Mouse (Mus musculus): ENCODE results near the gene Slc5a11. TPM values are rescaled to one million over a fixed set of nuclear protein-coding genes. Genes with fewer than 3 reads are reported as not detected.

Slc5a11 gene
- polyA plus RNA-seq (2016; fragmentation: Nextera tagmentation; extraction: Ambion mirVana): 0.08 and 0.34 TPM in 2 replicates

- no peaks in the 10 kb centered on the region for H3K36me3 ChIP-seq
- peaks cover 39% of the 10 kb centered on the region for H3K4me1 ChIP-seq (replicated peaks)
- DNase-seq (ENCODE audit: low spot score): peak; percentile 26
- no peak within 1 kb of the TSS for H3K4me3 ChIP-seq
- no peaks in the 10 kb centered on the region for H3K9me3 ChIP-seq
- H3K27me3 ChIP-seq (ENCODE audit: insufficient read depth, poor library complexity, severe bottlenecking): no peaks in the 10 kb centered on the region
- 31% methylated on average over 8 of the region's 8 CpGs for WGBS
- peak within 1 kb of the TSS; percentile 63 for H3K27ac ChIP-seq
These were observed at the start of gene Slc5a11 for GRCm38 (mm10) chr7:123214365-123215075. Gene Slc5a11 (plus strand): TSS chr7:123214780.

- Histone ChIP-seq H3K4me1 (replicated peaks) (no peaks in the 10 kb centered on the region), H3K27me3 (ENCODE audit: insufficient read depth, poor library complexity, severe bottlenecking) (no peaks in the 10 kb centered on the region), H3K4me3 (no peak overlapping the region), H3K27ac (no peak overlapping the region), H3K9me3 (no peaks in the 10 kb centered on the region), H3K36me3 (peaks cover 100% of the 10 kb centered on the region)
- DNase-seq (ENCODE audit: low spot score): no peak
- 90% methylated on average over 2 of the region's 2 CpGs for WGBS
These were observed 47.1 kb upstream of the Slc5a11 start for GRCm38 (mm10) chr7:123167436-123167835.

GRCm38 (mm10) chr7:123169618-123170017 is 45.0 kb upstream of the Slc5a11 start:
- Histone ChIP-seq H3K4me3 (no peak overlapping the region), H3K36me3 (peaks cover 100% of the 10 kb centered on the region), H3K9me3 (no peaks in the 10 kb centered on the region), H3K4me1 (replicated peaks) (no peaks in the 10 kb centered on the region), H3K27me3 (ENCODE audit: insufficient read depth, poor library complexity, severe bottlenecking) (no peaks in the 10 kb centered on the region), H3K27ac (no peak overlapping the region)
- 93% methylated on average over 2 of the region's 2 CpGs for WGBS
- no peak for DNase-seq (ENCODE audit: low spot score)

- DNase-seq (ENCODE audit: low spot score): no peak
- H3K4me1 ChIP-seq (replicated peaks): no peaks in the 10 kb centered on the region
- peaks cover 100% of the 10 kb centered on the region for H3K36me3 ChIP-seq
- no peaks in the 10 kb centered on the region for H3K9me3 ChIP-seq
- H3K4me3 ChIP-seq: no peak overlapping the region
- no peaks in the 10 kb centered on the region for H3K27me3 ChIP-seq (ENCODE audit: insufficient read depth, poor library complexity, severe bottlenecking)
- 93% methylated on average over 5 of the region's 5 CpGs for WGBS
- H3K27ac ChIP-seq: no peak overlapping the region
These were observed 42.5 kb upstream of the Slc5a11 start for GRCm38 (mm10) chr7:123172101-123172500.

GRCm38 (mm10) chr7:123177215-123177614 is 37.4 kb upstream of the Slc5a11 start:
- H3K4me3 ChIP-seq: no peak overlapping the region
- no peaks in the 10 kb centered on the region for H3K9me3 ChIP-seq
- H3K4me1 ChIP-seq (replicated peaks): no peaks in the 10 kb centered on the region
- H3K27me3 ChIP-seq (ENCODE audit: insufficient read depth, poor library complexity, severe bottlenecking): no peaks in the 10 kb centered on the region
- H3K36me3 ChIP-seq: peaks cover 100% of the 10 kb centered on the region
- H3K27ac ChIP-seq: no peak overlapping the region
- no peak for DNase-seq (ENCODE audit: low spot score)

- no peaks in the 10 kb centered on the region for H3K27me3 ChIP-seq (ENCODE audit: insufficient read depth, poor library complexity, severe bottlenecking)
- DNase-seq (ENCODE audit: low spot score): no peak
- no peaks in the 10 kb centered on the region for H3K4me1 ChIP-seq (replicated peaks)
- H3K36me3 ChIP-seq: peaks cover 100% of the 10 kb centered on the region
- H3K27ac ChIP-seq: no peak overlapping the region
- H3K9me3 ChIP-seq: no peaks in the 10 kb centered on the region
- WGBS: 91% methylated on average over 20 of the region's 20 CpGs
- no peak overlapping the region for H3K4me3 ChIP-seq
These were observed 32.5 kb upstream of the Slc5a11 start for GRCm38 (mm10) chr7:123181787-123182701.

GRCm38 (mm10) chr7:123184891-123185290 is 29.7 kb upstream of the Slc5a11 start:
- WGBS: 93% methylated on average over 1 of the region's 1 CpGs
- Histone ChIP-seq H3K27ac (no peak overlapping the region), H3K4me1 (replicated peaks) (no peaks in the 10 kb centered on the region), H3K27me3 (ENCODE audit: insufficient read depth, poor library complexity, severe bottlenecking) (no peaks in the 10 kb centered on the region), H3K4me3 (no peak overlapping the region), H3K36me3 (peaks cover 100% of the 10 kb centered on the region), H3K9me3 (no peaks in the 10 kb centered on the region)
- DNase-seq (ENCODE audit: low spot score): no peak

GRCm38 (mm10) chr7:123186463-123186862 is 28.1 kb upstream of the Slc5a11 start:
- 93% methylated on average over 6 of the region's 6 CpGs for WGBS
- Histone ChIP-seq H3K27me3 (ENCODE audit: insufficient read depth, poor library complexity, severe bottlenecking) (no peaks in the 10 kb centered on the region), H3K27ac (no peak overlapping the region), H3K36me3 (peaks cover 100% of the 10 kb centered on the region), H3K9me3 (no peaks in the 10 kb centered on the region), H3K4me1 (replicated peaks) (no peaks in the 10 kb centered on the region), H3K4me3 (no peak overlapping the region)
- no peak for DNase-seq (ENCODE audit: low spot score)

GRCm38 (mm10) chr7:123187246-123187645 is 27.3 kb upstream of the Slc5a11 start:
- no peaks in the 10 kb centered on the region for H3K4me1 ChIP-seq (replicated peaks)
- H3K27me3 ChIP-seq (ENCODE audit: insufficient read depth, poor library complexity, severe bottlenecking): no peaks in the 10 kb centered on the region
- 82% methylated on average over 4 of the region's 4 CpGs for WGBS
- DNase-seq (ENCODE audit: low spot score): no peak
- H3K27ac ChIP-seq: no peak overlapping the region
- no peaks in the 10 kb centered on the region for H3K9me3 ChIP-seq
- peaks cover 100% of the 10 kb centered on the region for H3K36me3 ChIP-seq
- no peak overlapping the region for H3K4me3 ChIP-seq

GRCm38 (mm10) chr7:123188462-123188861 is 26.1 kb upstream of the Slc5a11 start:
- 95% methylated on average over 3 of the region's 3 CpGs for WGBS
- no peak for DNase-seq (ENCODE audit: low spot score)
- Histone ChIP-seq H3K27me3 (ENCODE audit: insufficient read depth, poor library complexity, severe bottlenecking) (no peaks in the 10 kb centered on the region), H3K9me3 (no peaks in the 10 kb centered on the region), H3K27ac (no peak overlapping the region), H3K4me1 (replicated peaks) (no peaks in the 10 kb centered on the region), H3K36me3 (peaks cover 100% of the 10 kb centered on the region), H3K4me3 (no peak overlapping the region)

- H3K27me3 ChIP-seq (ENCODE audit: insufficient read depth, poor library complexity, severe bottlenecking): no peaks in the 10 kb centered on the region
- peaks cover 96% of the 10 kb centered on the region for H3K36me3 ChIP-seq
- no peak overlapping the region for H3K27ac ChIP-seq
- no peaks in the 10 kb centered on the region for H3K9me3 ChIP-seq
- DNase-seq (ENCODE audit: low spot score): no peak
- no peaks in the 10 kb centered on the region for H3K4me1 ChIP-seq (replicated peaks)
- WGBS: 94% methylated on average over 8 of the region's 8 CpGs
- H3K4me3 ChIP-seq: no peak overlapping the region
These were observed 24.8 kb upstream of the Slc5a11 start for GRCm38 (mm10) chr7:123189762-123190161.

GRCm38 (mm10) chr7:123191731-123192130 is 22.8 kb upstream of the Slc5a11 start:
- Histone ChIP-seq H3K4me3 (no peak overlapping the region), H3K36me3 (peaks cover 91% of the 10 kb centered on the region), H3K9me3 (no peaks in the 10 kb centered on the region), H3K27me3 (ENCODE audit: insufficient read depth, poor library complexity, severe bottlenecking) (no peaks in the 10 kb centered on the region), H3K27ac (no peak overlapping the region), H3K4me1 (replicated peaks) (no peaks in the 10 kb centered on the region)
- DNase-seq (ENCODE audit: low spot score): no peak
- 92% methylated on average over 5 of the region's 5 CpGs for WGBS

GRCm38 (mm10) chr7:123193201-123193600 is 21.4 kb upstream of the Slc5a11 start:
- H3K27me3 ChIP-seq (ENCODE audit: insufficient read depth, poor library complexity, severe bottlenecking): no peaks in the 10 kb centered on the region
- no peak overlapping the region for H3K27ac ChIP-seq
- H3K9me3 ChIP-seq: no peaks in the 10 kb centered on the region
- no peaks in the 10 kb centered on the region for H3K4me1 ChIP-seq (replicated peaks)
- DNase-seq (ENCODE audit: low spot score): no peak
- peaks cover 76% of the 10 kb centered on the region for H3K36me3 ChIP-seq
- 95% methylated on average over 12 of the region's 12 CpGs for WGBS
- H3K4me3 ChIP-seq: no peak overlapping the region
